Mouse (Mus musculus) hindbrain, embryonic 11.5 days (tissue): ENCODE measurements around the gene Heatr5b. TPM values are rescaled to one million over a fixed set of nuclear protein-coding genes. Genes with fewer than 3 reads are reported as not detected.
"Not testable (repeated sequence)": the region's sequence is repeated elsewhere in the genome, so short reads cannot be mapped to it uniquely, and the experiment has no call there.

Experiments used
- ATAC-seq: fragments of 200-750 bp; cut with Nextera tagmentation; 2 replicates; pipeline ENCODE4 v1.8.0; 2017; ENCODE audit warnings: mild to moderate bottlenecking, moderate TSS enrichment, moderate library complexity; ENCODE audit not compliant: low FRiP score
- DNase-seq: peaks from one replicate; pipeline ENCODE4 v3.0.0-alpha.2; 2015; ENCODE audit warnings: low spot score
- H3K27ac ChIP-seq: fragments of 300-500 bp; sonication (generic); 2 replicates; pipeline ENCODE4 v1.5.1; 2014; ENCODE audit warnings: mild to moderate bottlenecking, low read depth, low read length
- H3K27me3 ChIP-seq: fragments of 300-500 bp; sonication (generic); 2 replicates; pipeline ENCODE4 v1.6.1; 2014; ENCODE audit warnings: mild to moderate bottlenecking, low read length, moderate library complexity, mixed read lengths; ENCODE audit not compliant: control insufficient read depth, insufficient read depth
- H3K36me3 ChIP-seq: fragments of 300-500 bp; sonication (generic); 2 replicates; pipeline ENCODE4 v1.6.1; 2014; ENCODE audit warnings: mild to moderate bottlenecking, low read length, moderate library complexity, mixed read lengths; ENCODE audit not compliant: control insufficient read depth, insufficient read depth
- H3K4me1 ChIP-seq: fragments of 300-500 bp; sonication (generic); replicated peaks from 2 replicates; pipeline ENCODE4 v1.6.1; 2014; ENCODE audit warnings: low read length, mixed read lengths; ENCODE audit not compliant: control insufficient read depth, insufficient read depth
- H3K4me2 ChIP-seq: fragments of 300-500 bp; sonication (generic); replicated peaks from 2 replicates; pipeline ENCODE4 v1.6.1; 2014; ENCODE audit warnings: mild to moderate bottlenecking, low read depth, low read length
- H3K4me3 ChIP-seq: fragments of 300-500 bp; sonication (generic); 2 replicates; pipeline ENCODE4 v1.5.1; 2014; ENCODE audit warnings: low read depth, low read length
- H3K9ac ChIP-seq: fragments of 300-500 bp; sonication (generic); 2 replicates; pipeline ENCODE4 v1.6.1; 2014; ENCODE audit warnings: low read depth, low read length
- H3K9me3 ChIP-seq: fragments of 300-500 bp; sonication (generic); 2 replicates; pipeline ENCODE4 v1.6.1; 2016; ENCODE audit warnings: low read length; ENCODE audit not compliant: control insufficient read depth
- WGBS: fragments of 180-500 bp; shearing (Covaris S2); extraction: QIAGEN DNeasy Blood & Tissue Kit; methylation state at CpG from one replicate; pipeline ENCODE4 v1.1.7; 2014; 5-methylcytosine and 5-hydroxymethylcytosine counted together
- polyA plus RNA-seq: library from polyadenylated mRNA; unstranded; fragments of >200 nt; fragmentation: Nextera tagmentation; extraction: Ambion mirVana; gene quantifications from 2 replicates; pipeline ENCODE4 v1.2.1, GENCODE M21; 2014

Heatr5b gene
- polyA plus RNA-seq, 1 experiment from 2014 or later: 12.3 TPM

- H3K27me3 ChIP-seq: no peaks in the 10 kb centered on the region
- ATAC-seq (no peak), DNase-seq (no peak)
- H3K9ac ChIP-seq: no peak overlapping the region
- H3K4me3 ChIP-seq: no peak overlapping the region
- WGBS: 90% methylated on average over 13 of the region's 13 CpGs
- H3K9me3 ChIP-seq: no peaks in the 10 kb centered on the region
- H3K27ac ChIP-seq: no peak overlapping the region
- no peak overlapping the region for H3K4me2 ChIP-seq
- H3K36me3 ChIP-seq: no peaks in the 10 kb centered on the region
- H3K4me1 ChIP-seq: no peaks in the 10 kb centered on the region
These were observed 10.8 kb downstream of the Heatr5b start for GRCm38 (mm10) chr17:78824346-78824745.

- Histone ChIP-seq H3K4me1 (no peaks in the 10 kb centered on the region), H3K4me3 (no peak overlapping the region), H3K27me3 (no peaks in the 10 kb centered on the region), H3K36me3 (no peaks in the 10 kb centered on the region), H3K27ac (no peak overlapping the region), H3K9me3 (no peaks in the 10 kb centered on the region), H3K4me2 (no peak overlapping the region), H3K9ac (no peak overlapping the region)
- DNase-seq (no peak), ATAC-seq (no peak)
- WGBS: 94% methylated on average over 3 of the region's 3 CpGs
These were observed 25.6 kb downstream of the Heatr5b start for GRCm38 (mm10) chr17:78809582-78809981.

DNA sequence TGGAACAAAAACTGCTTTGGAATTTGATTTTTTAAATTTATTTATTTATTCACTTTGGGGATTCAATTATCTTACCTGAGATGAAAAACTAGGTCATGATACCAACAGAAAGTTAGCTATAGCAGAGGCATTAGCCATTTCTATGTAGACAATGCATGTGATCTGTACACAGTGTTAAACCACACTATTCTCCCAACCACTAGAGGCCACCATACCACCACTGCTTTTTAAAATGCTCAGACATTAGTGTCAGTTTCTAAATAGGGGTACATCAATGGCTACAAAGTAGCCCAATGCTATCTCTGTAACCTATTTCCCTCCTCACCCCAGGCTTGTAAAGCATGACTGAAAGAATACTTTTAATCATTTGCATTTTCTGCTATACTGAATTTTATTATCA is 26.1 kb downstream of the Heatr5b start:
- Histone ChIP-seq H3K27me3 (no peaks in the 10 kb centered on the region), H3K4me1 (no peaks in the 10 kb centered on the region), H3K36me3 (no peaks in the 10 kb centered on the region), H3K9me3 (no peaks in the 10 kb centered on the region), H3K9ac (no peak overlapping the region), H3K27ac (no peak overlapping the region), H3K4me2 (no peak overlapping the region), H3K4me3 (no peak overlapping the region)
- ATAC-seq (no peak; the same call in 1 of the 2 replicates), DNase-seq (peak; percentile 26)

DNA sequence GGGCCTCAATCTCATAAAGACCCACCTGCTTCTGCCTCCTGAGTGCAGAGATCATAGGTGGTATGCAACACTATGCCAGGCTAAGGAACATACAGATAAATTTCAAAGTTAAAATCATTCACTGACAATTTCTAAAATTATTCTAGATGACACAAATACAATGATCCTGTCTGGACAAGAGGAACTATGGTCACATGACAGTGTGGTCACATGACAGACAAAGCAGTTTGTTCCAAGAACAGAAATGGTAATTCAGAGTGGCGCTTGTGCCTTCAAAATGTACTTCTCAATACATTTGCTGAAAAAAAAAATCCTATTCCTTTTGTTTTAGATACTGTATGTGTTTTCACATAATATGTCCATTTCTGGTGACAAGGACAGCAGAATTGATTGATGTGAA is 37.9 kb downstream of the Heatr5b start:
- Histone ChIP-seq H3K4me3 (no peak overlapping the region), H3K9me3 (no peaks in the 10 kb centered on the region), H3K9ac (no peak overlapping the region), H3K4me1 (no peaks in the 10 kb centered on the region), H3K27ac (no peak overlapping the region), H3K4me2 (no peak overlapping the region), H3K27me3 (no peaks in the 10 kb centered on the region), H3K36me3 (0 out of 2 replicates have a peak, but pooled peaks cover 2% of the 10 kb centered on the region)
- DNase-seq (no peak), ATAC-seq (no peak)
- whole genome bisulfite sequencing: 91% methylated on average over 1 of the region's 1 CpGs

- 88% methylated on average over 5 of the region's 5 CpGs for WGBS
- ATAC-seq: no peak
These were observed 40.8 kb downstream of the Heatr5b start for GRCm38 (mm10) chr17:78794390-78794789.

GRCm38 (mm10) chr17:78792122-78792521 is 43.0 kb downstream of the Heatr5b start:
- H3K27ac ChIP-seq: no peak overlapping the region
- H3K4me3 ChIP-seq: no peak overlapping the region
- DNase-seq: no peak
- no peaks in the 10 kb centered on the region for H3K4me1 ChIP-seq
- H3K36me3 ChIP-seq: no peaks in the 10 kb centered on the region
- no peaks in the 10 kb centered on the region for H3K27me3 ChIP-seq
- H3K9me3 ChIP-seq: no peaks in the 10 kb centered on the region
- 90% methylated on average over 3 of the region's 3 CpGs for WGBS
- H3K4me2 ChIP-seq: no peak overlapping the region
- ATAC-seq: no peak
- no peak overlapping the region for H3K9ac ChIP-seq

More at GRCm38 (mm10) chr17:78794390-78794789, 40.8 kb downstream of the Heatr5b start:
- Histone ChIP-seq H3K4me2 (no peak overlapping the region), H3K27me3 (no peaks in the 10 kb centered on the region), H3K4me3 (no peak overlapping the region), H3K27ac (no peak overlapping the region), H3K4me1 (no peaks in the 10 kb centered on the region), H3K9me3 (no peaks in the 10 kb centered on the region), H3K9ac (no peak overlapping the region), H3K36me3 (no peaks in the 10 kb centered on the region)
- no peak for DNase-seq

- no peaks in the 10 kb centered on the region for H3K27me3 ChIP-seq
- H3K4me3 ChIP-seq: no peak overlapping the region
- no peak overlapping the region for H3K4me2 ChIP-seq
- no peak overlapping the region for H3K27ac ChIP-seq
- ATAC-seq (no peak), DNase-seq (no peak)
- WGBS: 97% methylated on average over 3 of the region's 3 CpGs
- H3K36me3 ChIP-seq: no peaks in the 10 kb centered on the region
- no peak overlapping the region for H3K9ac ChIP-seq
- H3K4me1 ChIP-seq: no peaks in the 10 kb centered on the region
- H3K9me3 ChIP-seq: no peaks in the 10 kb centered on the region
These were observed 43.5 kb downstream of the Heatr5b start for GRCm38 (mm10) chr17:78791690-78792070.

DNA sequence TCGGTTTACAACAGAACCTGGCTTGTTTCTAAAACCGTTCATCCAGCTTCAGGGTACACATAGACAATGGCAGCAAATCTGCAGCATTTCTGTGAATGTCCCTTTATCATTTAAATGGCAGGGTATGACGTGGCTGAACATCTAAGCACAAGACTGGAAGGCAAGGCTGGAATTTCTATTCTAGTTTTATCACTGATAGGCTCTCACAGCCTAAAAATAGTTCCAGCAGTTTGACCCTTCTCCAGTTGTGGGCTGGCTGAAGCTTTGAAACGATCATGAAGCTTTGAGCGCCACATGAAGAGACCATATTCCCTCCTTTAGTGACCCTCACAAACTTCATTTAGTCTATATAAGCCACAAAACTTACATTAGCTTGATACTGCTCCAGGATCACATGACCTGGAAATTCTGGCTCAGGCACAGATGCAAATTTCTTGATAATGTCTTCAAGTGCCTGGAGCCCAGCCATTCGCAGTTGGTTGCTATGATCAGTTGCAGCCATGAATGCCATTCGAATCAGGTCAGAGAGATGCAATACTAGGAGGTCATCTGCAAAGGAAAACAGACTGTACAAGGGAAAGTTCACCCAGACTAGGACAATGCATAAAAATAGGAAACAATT is 44.0 kb downstream of the Heatr5b start:
- no peak for DNase-seq
- no peaks in the 10 kb centered on the region for H3K27me3 ChIP-seq
- ATAC-seq: no peak
- H3K27ac ChIP-seq: no peak overlapping the region
- no peak overlapping the region for H3K4me2 ChIP-seq
- no peaks in the 10 kb centered on the region for H3K9me3 ChIP-seq
- no peak overlapping the region for H3K9ac ChIP-seq
- H3K4me3 ChIP-seq: no peak overlapping the region
- H3K36me3 ChIP-seq: no peaks in the 10 kb centered on the region
- no peaks in the 10 kb centered on the region for H3K4me1 ChIP-seq
- 85% methylated on average over 7 of the region's 7 CpGs for WGBS

- DNase-seq, H3K4me1 ChIP-seq, H3K4me3 ChIP-seq, H3K36me3 ChIP-seq, H3K4me2 ChIP-seq, H3K9ac ChIP-seq, H3K27me3 ChIP-seq, H3K27ac ChIP-seq, ATAC-seq, H3K9me3 ChIP-seq: not testable (repeated sequence)
- WGBS: 75% methylated on average over 3 of the region's 3 CpGs
These were observed 46.9 kb downstream of the Heatr5b start for GRCm38 (mm10) chr17:78788273-78788672.
